Mouse (Mus musculus) layer of hippocampus, adult 18-20 months (tissue): Measurements from ENCODE around the gene Pck2. TPM values are rescaled to one million over a fixed set of nuclear protein-coding genes. Genes with fewer than 3 reads are reported as not detected.

ENCODE experiments used
- DNase-seq, 2 experiments: peaks; one replicate each; pipeline ENCODE4 v3.0.0; 2022; ENCODE audit warnings: low spot score in 2 of 2
- total RNA-seq, 2 experiments: library from RNA; stranded (reverse); gene quantifications; 2 replicates each; pipeline ENCODE4 v1.2.3; 2021

Pck2 gene
- total RNA-seq, 2 experiments from 2014 or later: 50.9 to 54.2 TPM

- DNase-seq: no peak
Measured at GRCm38 (mm10) chr14:55575302-55575701, 35.2 kb downstream of the Pck2 start, which contains the start of gene Fitm1. Gene Fitm1, plus strand, starts transcription at chr14:55575617.

GRCm38 (mm10) chr14:55575711-55576110 is 35.6 kb downstream of the Pck2 start:
- DNase-seq: no peak

GRCm38 (mm10) chr14:55576376-55576775 is 36.3 kb downstream of the Pck2 start:
- DNase-seq: peak; percentile 37 to 40

GRCm38 (mm10) chr14:55577871-55578667 is 38.0 kb downstream of the Pck2 start, which contains the start of gene Psme1:
Gene Psme1, plus strand, starts transcription at chr14:55578123.
- DNase-seq: peak; percentile 66 to 67

GRCm38 (mm10) chr14:55578668-55579269 is 38.7 kb downstream of the Pck2 start:
- no peak for DNase-seq

- DNase-seq: no peak
Measured at GRCm38 (mm10) chr14:55579511-55580496, 39.7 kb downstream of the Pck2 start.

GRCm38 (mm10) chr14:55580731-55581130 is 40.7 kb downstream of the Pck2 start:
- no peak for DNase-seq

GRCm38 (mm10) chr14:55581981-55582681 is 42.1 kb downstream of the Pck2 start:
- DNase-seq: no peak

GRCm38 (mm10) chr14:55584303-55584701 is 44.2 kb downstream of the Pck2 start:
- DNase-seq: no peak

GRCm38 (mm10) chr14:55584702-55585565 is 44.9 kb downstream of the Pck2 start, which contains the start of gene Emc9:
Gene Emc9, minus strand, starts transcription at chr14:55585302.
- DNase-seq: peak; percentile 49 to 67

GRCm38 (mm10) chr14:55585566-55585960 is 45.5 kb downstream of the Pck2 start:
- no peak for DNase-seq

- DNase-seq: no peak
Measured at GRCm38 (mm10) chr14:55586149-55586548, 46.1 kb downstream of the Pck2 start.

GRCm38 (mm10) chr14:55589271-55589670 is 49.2 kb downstream of the Pck2 start:
- DNase-seq: no peak

- no peak for DNase-seq
Measured at GRCm38 (mm10) chr14:55589771-55590448, 49.8 kb downstream of the Pck2 start.

- peak; percentile 88 to 93 for DNase-seq
Measured at GRCm38 (mm10) chr14:55590748-55591330, 50.8 kb downstream of the Pck2 start, which contains the start of gene Psme2. Gene Psme2, minus strand, starts transcription at chr14:55591113.

- DNase-seq: peak; percentile 92 to 97
Measured at GRCm38 (mm10) chr14:55591331-55591891, 51.3 kb downstream of the Pck2 start, which contains the start of gene Rnf31. Gene Rnf31, plus strand, starts transcription at chr14:55591708.

- no peak for DNase-seq
Measured at GRCm38 (mm10) chr14:55592226-55592625, 52.2 kb downstream of the Pck2 start.

GRCm38 (mm10) chr14:55596036-55596690 is 56.1 kb downstream of the Pck2 start:
- DNase-seq: peak; percentile 44 to 53
